Mouse (Mus musculus) hindbrain, postnatal 0 days (tissue): ENCODE results near the gene Tgfb2. TPM values are rescaled to one million over a fixed set of nuclear protein-coding genes. Genes with fewer than 3 reads are reported as not detected.

Source experiments
- ATAC-seq: fragments of 200-750 bp; cut with Nextera tagmentation; 2 replicates; pipeline ENCODE4 v1.8.0; 2017; ENCODE audit warnings: mild to moderate bottlenecking, moderate TSS enrichment, moderate library complexity
- DNase-seq: peaks from one replicate; pipeline ENCODE4 v3.0.0-alpha.2; 2015; ENCODE audit warnings: low spot score
- H3K27ac ChIP-seq: fragments of 300-500 bp; sonication (generic); 2 replicates; pipeline ENCODE4 v1.5.1; 2014; ENCODE audit warnings: mild to moderate bottlenecking
- H3K27me3 ChIP-seq: fragments of 300-500 bp; sonication (generic); 2 replicates; pipeline ENCODE4 v1.6.1; 2014; ENCODE audit warnings: low read length, mixed read lengths; ENCODE audit not compliant: insufficient read depth
- H3K36me3 ChIP-seq: fragments of 300-500 bp; sonication (generic); 2 replicates; pipeline ENCODE4 v1.6.1; 2014; ENCODE audit warnings: low read length, mixed read lengths; ENCODE audit not compliant: insufficient read depth
- H3K4me1 ChIP-seq: fragments of 300-500 bp; sonication (generic); 2 replicates; pipeline ENCODE4 v1.6.1; 2014; ENCODE audit warnings: antibody characterized with exemption, low read length, mixed read lengths; ENCODE audit not compliant: insufficient read depth
- H3K4me2 ChIP-seq: fragments of 300-500 bp; sonication (generic); 2 replicates; pipeline ENCODE4 v1.6.1; 2014; ENCODE audit warnings: low read depth, mild to moderate bottlenecking, low read length, moderate library complexity, mixed read lengths
- H3K4me3 ChIP-seq: fragments of 300-500 bp; sonication (generic); 2 replicates; pipeline ENCODE4 v1.5.1; 2014; ENCODE audit warnings: low read length
- H3K9ac ChIP-seq: fragments of 300-500 bp; sonication (generic); replicated peaks from 2 replicates; pipeline ENCODE4 v1.6.1; 2014; ENCODE audit warnings: mild to moderate bottlenecking, low read length, moderate library complexity, mixed read lengths
- H3K9me3 ChIP-seq: fragments of 300-500 bp; sonication (generic); 2 replicates; pipeline ENCODE4 v1.6.1; 2016; ENCODE audit warnings: low read length, mixed read lengths
- CTCF ChIP-seq: IDR thresholded peaks from 2 replicates; pipeline ENCODE4 v1.5.1; 2016; ENCODE audit warnings: antibody characterized with exemption, control low read depth, low read depth
- WGBS: fragments of 180-500 bp; shearing (Covaris S2); extraction: QIAGEN DNeasy Blood & Tissue Kit; methylation state at CpG from one replicate; pipeline ENCODE4 v1.1.7; 2014; 5-methylcytosine and 5-hydroxymethylcytosine counted together
- polyA plus RNA-seq: library from polyadenylated mRNA; unstranded; fragments of >200 nt; fragmentation: Nextera tagmentation; extraction: Ambion mirVana; gene quantifications from 2 replicates; pipeline ENCODE4 v1.2.1, GENCODE M21; 2015
- total RNA-seq: library from RNA; depleted of rRNA; stranded (reverse); fragments of >200 nt; gene quantifications from 2 replicates; pipeline ENCODE4 v1.2.3, GENCODE M21; 2014

Gene Tgfb2
- total and polyA plus RNA-seq, 2 experiments from 2014 or later = 13.1 to 30.6 TPM

- Histone ChIP-seq H3K4me3 (no peak overlapping the region), H3K4me2 (no peak overlapping the region), H3K4me1 (no peaks in the 10 kb centered on the region), H3K9ac (no peak overlapping the region), H3K36me3 (peaks cover under 1% of the 10 kb centered on the region; the same call in 1 of the 2 replicates), H3K9me3 (no peaks in the 10 kb centered on the region), H3K27me3 (no peaks in the 10 kb centered on the region), H3K27ac (no peak overlapping the region)
- WGBS = 75% methylated on average over 4 of the region's 4 CpGs
- DNase-seq (no peak), ATAC-seq (no peak)
- no peak for TF ChIP-seq CTCF
Measured at GRCm38 (mm10) chr1:186728778-186729177, 23.0 kb upstream of the Tgfb2 start.

GRCm38 (mm10) chr1:186726117-186726516 is 20.3 kb upstream of the Tgfb2 start:
- no peak overlapping the region for H3K4me3 ChIP-seq
- no peaks in the 10 kb centered on the region for H3K4me1 ChIP-seq
- H3K9me3 ChIP-seq = no peaks in the 10 kb centered on the region
- no peak overlapping the region for H3K4me2 ChIP-seq
- DNase-seq (no peak), ATAC-seq (no peak)
- no peak overlapping the region for H3K9ac ChIP-seq
- no peak for TF ChIP-seq CTCF
- no peaks in the 10 kb centered on the region for H3K36me3 ChIP-seq
- H3K27ac ChIP-seq = no peak overlapping the region
- WGBS = 79% methylated on average over 7 of the region's 7 CpGs
- no peaks in the 10 kb centered on the region for H3K27me3 ChIP-seq

DNA sequence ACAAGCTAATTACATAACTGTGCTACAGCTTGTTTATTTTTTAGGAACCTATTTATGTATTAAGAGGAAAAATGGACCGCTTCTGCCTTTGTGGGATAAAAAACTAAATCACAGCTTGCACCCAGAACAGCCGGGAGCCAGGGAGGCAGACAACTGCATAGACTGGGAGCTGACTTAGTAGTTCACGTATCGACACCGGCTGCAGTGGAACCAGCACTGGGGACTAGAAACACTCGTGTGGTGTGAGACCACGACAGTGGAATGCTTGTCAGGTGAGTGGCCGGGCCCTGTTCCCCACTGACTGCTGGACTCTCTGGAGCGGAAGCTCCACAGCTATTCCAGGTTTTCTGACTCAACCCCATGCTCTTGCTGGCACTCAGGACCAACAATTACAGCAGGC is 16.5 kb upstream of the Tgfb2 start:
- Histone ChIP-seq H3K36me3 (peaks cover 10% of the 10 kb centered on the region; the same call in 1 of the 2 replicates), H3K4me2 (no peak overlapping the region), H3K4me1 (no peaks in the 10 kb centered on the region), H3K27me3 (no peaks in the 10 kb centered on the region), H3K9me3 (no peaks in the 10 kb centered on the region), H3K9ac (no peak overlapping the region), H3K4me3 (no peak overlapping the region), H3K27ac (no peak overlapping the region)
- TF ChIP-seq CTCF = no peak
- ATAC-seq (no peak), DNase-seq (no peak)
- 83% methylated on average over 9 of the region's 9 CpGs for WGBS

GRCm38 (mm10) chr1:186721846-186722245 is 16.1 kb upstream of the Tgfb2 start:
- Histone ChIP-seq H3K9ac (no peak overlapping the region), H3K4me1 (no peaks in the 10 kb centered on the region), H3K27me3 (no peaks in the 10 kb centered on the region), H3K4me3 (no peak overlapping the region), H3K27ac (no peak overlapping the region), H3K36me3 (peaks cover 14% of the 10 kb centered on the region; the same call in 1 of the 2 replicates), H3K4me2 (no peak overlapping the region), H3K9me3 (no peaks in the 10 kb centered on the region)
- peak; percentile 82 for ATAC-seq
- TF ChIP-seq CTCF = peak; percentile 100
- 33% methylated on average over 12 of the region's 12 CpGs for whole genome bisulfite sequencing
- DNase-seq = peak; percentile 92

DNA sequence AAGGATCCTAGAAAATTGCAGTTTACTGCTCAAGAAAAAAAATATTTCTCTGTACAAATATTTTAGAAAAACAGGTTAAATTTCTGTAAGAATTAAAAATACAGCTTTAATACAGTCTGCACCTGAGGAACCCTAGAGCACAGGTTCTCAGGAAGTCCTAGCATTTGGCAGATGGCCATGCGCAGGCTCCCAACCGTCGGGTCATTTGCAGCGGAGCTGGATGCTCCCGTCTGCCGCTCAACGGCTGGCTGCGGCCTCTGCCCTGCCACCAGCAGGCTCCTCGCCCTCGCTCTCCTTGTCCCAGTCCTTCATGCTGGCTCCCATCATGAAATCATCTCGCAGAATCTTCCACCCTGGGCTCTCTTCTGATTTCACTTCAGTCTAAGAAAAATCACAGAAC is 15.4 kb upstream of the Tgfb2 start:
- H3K27ac ChIP-seq = no peak overlapping the region
- H3K9me3 ChIP-seq = no peaks in the 10 kb centered on the region
- H3K9ac ChIP-seq = no peak overlapping the region
- no peak overlapping the region for H3K4me2 ChIP-seq
- WGBS = 83% methylated on average over 11 of the region's 11 CpGs
- ATAC-seq (no peak), DNase-seq (no peak)
- H3K36me3 ChIP-seq = peaks cover 15% of the 10 kb centered on the region; the same call in 1 of the 2 replicates
- H3K27me3 ChIP-seq = no peaks in the 10 kb centered on the region
- no peak overlapping the region for H3K4me3 ChIP-seq
- H3K4me1 ChIP-seq = no peaks in the 10 kb centered on the region
- TF ChIP-seq CTCF = no peak

DNA sequence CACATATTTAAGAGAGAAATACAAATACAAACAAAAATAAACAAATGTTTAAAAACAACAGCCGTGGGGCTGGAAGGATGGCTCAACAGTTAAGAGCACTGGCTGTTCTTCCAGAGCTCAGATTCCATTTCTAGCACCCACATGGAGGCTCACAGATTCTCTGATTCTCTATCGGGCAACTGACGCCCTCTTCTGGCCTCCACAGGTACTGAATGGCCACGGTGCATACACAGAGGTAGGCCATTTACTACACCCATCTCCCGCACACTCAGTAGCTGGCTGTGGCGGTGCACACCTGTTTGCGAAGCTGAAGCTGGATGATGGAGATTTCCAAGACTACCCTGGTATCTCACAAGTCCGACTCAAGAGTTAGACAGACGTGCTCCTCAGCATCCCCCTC is 13.9 kb upstream of the Tgfb2 start:
- peaks cover 15% of the 10 kb centered on the region; the same call in 1 of the 2 replicates for H3K36me3 ChIP-seq
- ATAC-seq = no peak
- no peak overlapping the region for H3K4me2 ChIP-seq
- H3K27me3 ChIP-seq = no peaks in the 10 kb centered on the region
- H3K4me3 ChIP-seq = no peak overlapping the region
- peak; percentile 53 for TF ChIP-seq CTCF
- no peaks in the 10 kb centered on the region for H3K4me1 ChIP-seq
- H3K27ac ChIP-seq = no peak overlapping the region
- DNase-seq = peak; percentile 29
- no peaks in the 10 kb centered on the region for H3K9me3 ChIP-seq
- H3K9ac ChIP-seq = no peak overlapping the region
- 92% methylated on average over 9 of the region's 9 CpGs for WGBS

GRCm38 (mm10) chr1:186718881-186719280 is 13.1 kb upstream of the Tgfb2 start:
- H3K4me3 ChIP-seq = no peak overlapping the region
- H3K4me1 ChIP-seq = no peaks in the 10 kb centered on the region
- no peak for TF ChIP-seq CTCF
- H3K9me3 ChIP-seq = no peaks in the 10 kb centered on the region
- H3K9ac ChIP-seq = no peak overlapping the region
- H3K27ac ChIP-seq = no peak overlapping the region
- DNase-seq (no peak), ATAC-seq (no peak)
- WGBS = 73% methylated on average over 5 of the region's 5 CpGs
- no peak overlapping the region for H3K4me2 ChIP-seq
- H3K27me3 ChIP-seq = no peaks in the 10 kb centered on the region
- peaks cover 15% of the 10 kb centered on the region; the same call in 1 of the 2 replicates for H3K36me3 ChIP-seq
